Mouse (Mus musculus) cerebellum, adult (tissue): ENCODE measurements at regions not wholly inside any gene's neighbourhood (a gene's known extent, or its start where the extent isn't known, plus 50 kb on each side); places are given as distances from the start of the nearest gene placed in this dataset.

Source experiments
- ATAC-seq: cut with Nextera tagmentation; 2 replicates; pipeline ENCODE4 v1.9.2; 2017; ENCODE audit warnings: mild to moderate bottlenecking, moderate library complexity, mixed read lengths; ENCODE audit not compliant: insufficient number of reproducible peaks, low FRiP score, low TSS enrichment

GRCm38 (mm10) chr4:70952671-70953070 is 417.9 kb upstream of the Megf9 start:
- ATAC-seq = peak; percentile 87

- ATAC-seq = no peak
These were observed 405.4 kb upstream of the Megf9 start for GRCm38 (mm10) chr4:70940146-70940545.

- ATAC-seq = no peak
These were observed 399.3 kb upstream of the Megf9 start for GRCm38 (mm10) chr4:70934140-70934539.

GRCm38 (mm10) chr4:70921972-70922692 is 387.3 kb upstream of the Megf9 start:
- ATAC-seq = no peak

- ATAC-seq = no peak
These were observed 379.8 kb upstream of the Megf9 start for GRCm38 (mm10) chr4:70914566-70914965.

- ATAC-seq = no peak
These were observed 372.3 kb upstream of the Megf9 start for GRCm38 (mm10) chr4:70906771-70907749.
